Mouse (Mus musculus) stomach, embryonic 16.5 days (tissue): ENCODE results near the gene Ovgp1. TPM values are rescaled to one million over a fixed set of nuclear protein-coding genes. Genes with fewer than 3 reads are reported as not detected.

Experiments used
- ATAC-seq: fragments of 200-750 bp; cut with Nextera tagmentation; 2 replicates; pipeline ENCODE4 v1.8.0; 2017; ENCODE audit warnings: moderate number of reproducible peaks, moderate TSS enrichment; ENCODE audit not compliant: insufficient read depth, low FRiP score
- H3K27ac ChIP-seq: fragments of 300-500 bp; sonication (generic); 2 replicates; pipeline ENCODE4 v1.5.1; 2014; ENCODE audit warnings: low read length
- H3K27me3 ChIP-seq: fragments of 300-500 bp; sonication (generic); 2 replicates; pipeline ENCODE4 v1.6.1; 2014; ENCODE audit warnings: low read length, control low read depth, mixed read lengths; ENCODE audit not compliant: control insufficient read depth, insufficient read depth
- H3K36me3 ChIP-seq: fragments of 300-500 bp; sonication (generic); 2 replicates; pipeline ENCODE4 v1.6.1; 2014; ENCODE audit warnings: low read length; ENCODE audit not compliant: control insufficient read depth, insufficient read depth
- H3K4me1 ChIP-seq: fragments of 300-500 bp; sonication (generic); 2 replicates; pipeline ENCODE4 v1.6.1; 2014; ENCODE audit warnings: low read length, control low read depth, mixed read lengths; ENCODE audit not compliant: control insufficient read depth, insufficient read depth
- H3K4me2 ChIP-seq: fragments of 300-500 bp; sonication (generic); 2 replicates; pipeline ENCODE4 v1.6.1; 2014; ENCODE audit warnings: low read depth, low read length, mixed read lengths
- H3K4me3 ChIP-seq: fragments of 300-500 bp; sonication (generic); replicated peaks from 2 replicates; pipeline ENCODE4 v1.5.1; 2014; ENCODE audit warnings: mild to moderate bottlenecking, low read length
- H3K9ac ChIP-seq: fragments of 300-500 bp; sonication (generic); 2 replicates; pipeline ENCODE4 v1.6.1; 2014; ENCODE audit warnings: low read length
- H3K9me3 ChIP-seq: fragments of 300-500 bp; sonication (generic); replicated peaks from 2 replicates; pipeline ENCODE4 v1.6.1; 2016; ENCODE audit warnings: low read length, control low read depth; ENCODE audit not compliant: control insufficient read depth
- WGBS: fragments of 180-500 bp; shearing (Covaris S2); extraction: QIAGEN DNeasy Blood & Tissue Kit; methylation state at CpG from one replicate; pipeline ENCODE4 v1.1.7; 2014; 5-methylcytosine and 5-hydroxymethylcytosine counted together
- polyA plus RNA-seq: library from polyadenylated mRNA; unstranded; fragments of >200 nt; fragmentation: Nextera tagmentation; extraction: Ambion mirVana; gene quantifications from 2 replicates; pipeline ENCODE4 v1.2.1, GENCODE M21; 2015

Gene Ovgp1
- polyA plus RNA-seq, 1 experiment from 2014 or later: 1.6 TPM

DNA sequence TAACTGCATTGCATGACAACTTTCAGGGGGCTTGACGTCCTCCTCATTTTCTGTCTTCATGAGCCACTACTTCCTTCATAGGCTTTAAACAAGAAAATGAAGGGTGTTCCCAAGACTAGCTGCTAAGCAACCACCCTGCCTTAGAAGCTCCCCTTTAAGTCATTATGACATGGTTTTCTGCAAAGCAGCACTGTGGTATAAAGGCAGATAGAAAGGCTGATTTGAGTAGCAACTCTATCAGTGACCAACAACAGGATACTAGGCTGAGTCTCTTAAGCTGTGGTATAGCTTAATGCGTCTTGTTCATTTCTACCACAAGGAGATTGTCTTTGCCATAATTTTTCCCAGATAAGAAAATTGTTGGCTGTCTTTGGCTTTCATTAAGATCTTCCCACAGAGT lies 41.0 kb downstream of the Ovgp1 start, which contains the start of gene Pifo:
Gene Pifo, minus strand, starts transcription at position 101 of the 400 bp plus-strand sequence.
- Histone ChIP-seq H3K27me3 (no peaks in the 10 kb centered on the region), H3K36me3 (no peaks in the 10 kb centered on the region), H3K4me3 (no peak within 1 kb of the TSS), H3K27ac (no peak within 1 kb of the TSS), H3K4me2 (no peak within 1 kb of the TSS), H3K9me3 (no peaks in the 10 kb centered on the region), H3K9ac (no peak within 1 kb of the TSS), H3K4me1 (no peaks in the 10 kb centered on the region)
- 81% methylated on average over 2 of the region's 2 CpGs for WGBS
- no peak for ATAC-seq

DNA sequence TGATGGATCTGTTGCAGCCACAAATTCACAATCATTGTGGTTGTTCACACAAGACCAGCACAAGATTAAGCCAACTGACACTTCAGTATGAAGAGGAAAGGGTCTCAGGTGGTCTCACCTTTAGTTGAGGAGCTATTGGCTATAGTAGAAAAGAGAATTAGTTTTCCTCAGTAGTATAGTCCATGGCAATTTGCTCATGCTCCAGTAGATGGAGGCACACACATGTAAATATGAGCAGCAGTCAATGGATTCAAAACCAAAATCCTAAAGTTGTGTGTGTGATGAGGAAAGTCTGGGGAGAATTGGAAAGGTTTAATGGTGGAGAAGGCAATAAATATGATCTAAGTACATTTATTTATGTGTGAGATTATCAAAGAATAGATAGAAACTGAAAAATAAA lies 48.3 kb downstream of the Ovgp1 start:
- no peak overlapping the region for H3K9ac ChIP-seq

DNA sequence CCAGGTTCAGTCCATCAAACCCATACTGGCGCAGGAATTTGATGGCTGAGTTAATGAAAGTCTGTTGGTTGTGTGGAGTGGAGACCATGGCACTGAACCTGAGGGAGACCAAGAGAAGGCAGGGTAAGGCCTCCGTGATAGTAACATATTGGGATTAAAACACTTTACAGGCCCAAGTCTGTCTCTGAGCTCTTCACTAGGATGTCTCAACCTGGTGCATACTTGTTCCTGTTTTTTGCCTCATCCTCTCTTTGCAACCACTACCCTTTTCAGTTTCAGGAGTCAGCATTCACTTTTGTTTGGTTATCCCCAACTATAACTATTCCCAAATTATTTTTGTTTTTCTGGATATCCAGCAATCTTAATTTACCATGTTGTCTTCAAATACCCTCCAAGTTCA lies 50.6 kb downstream of the Ovgp1 start:
- Histone ChIP-seq H3K9ac (no peak overlapping the region), H3K4me1 (no peaks in the 10 kb centered on the region), H3K27me3 (no peaks in the 10 kb centered on the region), H3K4me3 (no peak overlapping the region), H3K4me2 (no peak overlapping the region), H3K9me3 (no peaks in the 10 kb centered on the region), H3K36me3 (no peaks in the 10 kb centered on the region), H3K27ac (no peak overlapping the region)
- 81% methylated on average over 2 of the region's 2 CpGs for WGBS
- ATAC-seq: no peak

More for the DNA sequence above, 48.3 kb downstream of the Ovgp1 start:
- no peak for ATAC-seq
- H3K4me3 ChIP-seq: no peak overlapping the region
- H3K4me1 ChIP-seq: no peaks in the 10 kb centered on the region
- H3K27me3 ChIP-seq: no peaks in the 10 kb centered on the region
- no peak overlapping the region for H3K27ac ChIP-seq
- no peak overlapping the region for H3K4me2 ChIP-seq
- H3K9me3 ChIP-seq: no peaks in the 10 kb centered on the region
- H3K36me3 ChIP-seq: no peaks in the 10 kb centered on the region

DNA sequence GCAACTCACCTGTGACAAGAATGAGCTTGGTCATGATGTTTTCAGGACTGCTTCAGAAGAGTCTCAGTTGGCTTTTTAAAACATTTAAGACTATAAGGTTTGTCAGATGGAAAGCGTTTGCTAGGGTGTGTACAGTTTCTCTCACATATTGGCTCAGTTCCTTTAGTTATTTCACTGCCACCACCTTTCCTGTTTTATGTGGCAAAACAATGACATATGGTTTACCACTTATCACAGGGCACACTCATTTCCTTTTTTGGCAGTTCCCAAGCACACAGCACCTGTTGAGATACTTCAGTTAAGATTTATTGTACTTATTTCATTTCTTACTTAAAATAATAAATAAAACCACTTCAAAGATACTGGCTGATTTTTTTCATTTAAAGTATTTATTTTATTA lies 59.3 kb downstream of the Ovgp1 start, which contains the start of gene Chil5:
Gene Chil5, minus strand, starts transcription at position 34 of the 400 bp plus-strand sequence.
- Histone ChIP-seq H3K9me3 (no peaks in the 10 kb centered on the region), H3K4me2 (no peak within 1 kb of the TSS), H3K4me1 (no peaks in the 10 kb centered on the region), H3K36me3 (no peaks in the 10 kb centered on the region), H3K4me3 (no peak within 1 kb of the TSS), H3K9ac (no peak within 1 kb of the TSS), H3K27me3 (no peaks in the 10 kb centered on the region), H3K27ac (no peak within 1 kb of the TSS)
- WGBS: 78% methylated on average over 1 of the region's 1 CpGs
- no peak for ATAC-seq

Other genes starting within 250 kb of the Ovgp1 start
- gene Rap1a, start 172.4 kb upstream of the Ovgp1 start, polyA plus RNA-seq: 127 and 148 TPM in 2 replicates
- 1.0 and 1.2 TPM in 2 replicates for gene Adora3, start 102.9 kb upstream of the Ovgp1 start, polyA plus RNA-seq
- gene Tmigd3, start 102.8 kb upstream of the Ovgp1 start, polyA plus RNA-seq: 0.44 TPM in 1 of 2 replicates, not detected in the other
- gene I830077J02Rik, start 41.0 kb upstream of the Ovgp1 start, polyA plus RNA-seq: 1.6 and 2.6 TPM in 2 replicates
- 110 and 120 TPM in 2 replicates for gene Wdr77, start 14.3 kb upstream of the Ovgp1 start, polyA plus RNA-seq
- 473 and 524 TPM in 2 replicates for gene Atp5f1, start 13.6 kb upstream of the Ovgp1 start, polyA plus RNA-seq
- 0.35 TPM in 1 of 2 replicates, not detected in the other for gene Pifo, start 40.9 kb downstream of the Ovgp1 start, polyA plus RNA-seq
- not detected in 2 replicates for gene Chil5, start 59.1 kb downstream of the Ovgp1 start, polyA plus RNA-seq
- gene Chia1, start 139.5 kb downstream of the Ovgp1 start, polyA plus RNA-seq: 0.08 and 0.26 TPM in 2 replicates
- gene Chil3, start 193.9 kb downstream of the Ovgp1 start, polyA plus RNA-seq: 1.7 and 1.9 TPM in 2 replicates
- gene Chil4, start 245.8 kb downstream of the Ovgp1 start, polyA plus RNA-seq: 0.25 TPM in 1 of 2 replicates, not detected in the other